Mouse (Mus musculus): ENCODE data around the gene Tmem186. TPM values are rescaled to one million over a fixed set of nuclear protein-coding genes. Genes with fewer than 3 reads are reported as not detected.

Gene Tmem186
- polyA plus RNA-seq, 1 experiment, result 7.4 TPM

DNA sequence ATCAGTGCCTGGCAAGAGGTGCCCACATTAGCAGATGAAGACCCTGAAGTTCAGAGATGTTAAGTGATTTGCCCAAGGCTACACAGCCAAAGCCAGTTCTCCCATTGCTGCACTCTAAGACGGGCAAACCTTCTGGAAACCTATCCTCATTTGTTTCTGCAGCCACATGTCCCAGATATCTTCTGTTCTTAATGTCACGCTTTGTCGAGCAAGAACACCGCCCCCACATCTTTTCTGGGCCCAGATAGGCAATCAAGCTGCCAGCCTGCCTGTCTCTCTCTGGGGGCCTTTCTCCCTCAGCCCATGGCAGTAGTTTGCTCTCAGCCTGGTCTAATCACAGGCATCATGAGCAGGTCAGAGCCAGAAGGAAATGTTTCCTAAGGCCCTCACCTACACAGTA is 41.2 kb downstream of the Tmem186 start:
- no peaks in the 10 kb centered on the region for H3K36me3 ChIP-seq (ENCODE audit: control insufficient read depth, insufficient read depth)
- no peak overlapping the region for H3K4me3 ChIP-seq
- H3K27me3 ChIP-seq (ENCODE audit: control insufficient read depth, insufficient read depth, insufficient read length), result peaks cover 4% of the 10 kb centered on the region

DNA sequence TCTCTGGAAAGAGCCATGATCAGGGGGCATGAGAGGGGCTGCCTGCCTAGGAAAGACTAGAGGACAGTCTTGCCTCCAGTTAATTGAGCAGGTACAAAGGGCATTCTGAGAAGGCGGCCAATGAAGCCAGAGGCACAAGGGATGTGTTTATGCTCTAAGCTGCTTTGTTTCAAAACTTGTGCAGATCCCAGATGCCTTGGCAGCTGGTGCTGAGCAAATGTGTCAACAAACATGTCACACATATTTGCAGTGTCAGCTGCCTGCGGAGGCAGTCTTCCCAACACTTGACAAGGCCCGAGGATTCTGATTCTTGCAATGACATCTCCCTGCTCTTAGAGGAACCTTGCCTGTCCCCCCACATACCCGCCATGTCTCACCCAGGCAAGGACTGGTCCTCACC is 42.1 kb downstream of the Tmem186 start:
- no peak overlapping the region for H3ac ChIP-seq (ENCODE audit: control insufficient read depth, insufficient read length)
- no peaks in the 10 kb centered on the region for H3K79me2 ChIP-seq (ENCODE audit: control insufficient read depth, insufficient read depth)
- no peak overlapping the region for H3K4me3 ChIP-seq
- no peak overlapping the region for H3K4me2 ChIP-seq (ENCODE audit: low read depth)
- no peak for TF ChIP-seq MYOG (IDR thresholded peaks at IDR 0.05; ENCODE audit: control insufficient read depth in 1 of 3, insufficient read depth in 1 of 3, insufficient read length in 2 of 3, low read depth in 2 of 3)
- no peak for TF ChIP-seq E2F4 (IDR thresholded peaks at IDR 0.05; ENCODE audit: insufficient read depth)
- no peak for TF ChIP-seq REST (IDR thresholded peaks at IDR 0.05; ENCODE audit: insufficient read depth, insufficient read length)
- no peak for TF ChIP-seq POLR2AphosphoS2 (IDR thresholded peaks at IDR 0.05; ENCODE audit: insufficient read length, low read depth)
- TF ChIP-seq MYOD1 (IDR thresholded peaks at IDR 0.05; ENCODE audit: control insufficient read depth in 1 of 3, insufficient read length in 2 of 3, low read depth in 2 of 3), result no peak
- no peak for TF ChIP-seq POLR2A (IDR thresholded peaks at IDR 0.05; ENCODE audit: insufficient read length, low read depth)
- no peak for TF ChIP-seq MAX (IDR thresholded peaks at IDR 0.05; ENCODE audit: low read depth)
- TF ChIP-seq TCF12 (IDR thresholded peaks at IDR 0.05; ENCODE audit: insufficient read depth, poor library complexity, severe bottlenecking), result no peak
- TF ChIP-seq TCF3 (IDR thresholded peaks at IDR 0.05; ENCODE audit: insufficient read length, low read depth), result no peak
- no peak for TF ChIP-seq SRF (IDR thresholded peaks at IDR 0.05; ENCODE audit: control insufficient read depth, insufficient read length, low read depth)
- no peak for TF ChIP-seq CEBPB (IDR thresholded peaks at IDR 0.05; ENCODE audit: insufficient read depth, poor library complexity, severe bottlenecking)
- no peak for TF ChIP-seq USF1 (IDR thresholded peaks at IDR 0.05; ENCODE audit: low read depth)
- no peaks in the 10 kb centered on the region for H3K36me3 ChIP-seq (ENCODE audit: control insufficient read depth, insufficient read depth)
- peaks cover 4% of the 10 kb centered on the region for H3K27me3 ChIP-seq (ENCODE audit: control insufficient read depth, insufficient read depth, insufficient read length)

More for the DNA sequence above, 41.2 kb downstream of the Tmem186 start:
- Histone ChIP-seq H3K79me2 (ENCODE audit: control insufficient read depth, insufficient read depth) (no peaks in the 10 kb centered on the region), H3ac (ENCODE audit: control insufficient read depth, insufficient read length) (no peak overlapping the region), H3K4me2 (ENCODE audit: low read depth) (no peak overlapping the region)
- no peak for TF ChIP-seq TCF3 (IDR thresholded peaks at IDR 0.05; ENCODE audit: insufficient read length, low read depth)
- TF ChIP-seq MAX (IDR thresholded peaks at IDR 0.05; ENCODE audit: low read depth), result no peak
- TF ChIP-seq REST (IDR thresholded peaks at IDR 0.05; ENCODE audit: insufficient read depth, insufficient read length), result no peak
- no peak for TF ChIP-seq POLR2A (IDR thresholded peaks at IDR 0.05; ENCODE audit: insufficient read length, low read depth)
- no peak for TF ChIP-seq SRF (IDR thresholded peaks at IDR 0.05; ENCODE audit: control insufficient read depth, insufficient read length, low read depth)
- no peak for TF ChIP-seq CEBPB (IDR thresholded peaks at IDR 0.05; ENCODE audit: insufficient read depth, poor library complexity, severe bottlenecking)
- TF ChIP-seq MYOD1 (IDR thresholded peaks at IDR 0.05; ENCODE audit: control insufficient read depth in 1 of 3, insufficient read length in 2 of 3, low read depth in 2 of 3), result no peak
- TF ChIP-seq MYOG (IDR thresholded peaks at IDR 0.05; ENCODE audit: control insufficient read depth in 1 of 3, insufficient read depth in 1 of 3, insufficient read length in 2 of 3, low read depth in 2 of 3), result no peak
- TF ChIP-seq USF1 (IDR thresholded peaks at IDR 0.05; ENCODE audit: low read depth), result no peak
- TF ChIP-seq POLR2AphosphoS2 (IDR thresholded peaks at IDR 0.05; ENCODE audit: insufficient read length, low read depth), result no peak
- no peak for TF ChIP-seq TCF12 (IDR thresholded peaks at IDR 0.05; ENCODE audit: insufficient read depth, poor library complexity, severe bottlenecking)
- TF ChIP-seq E2F4 (IDR thresholded peaks at IDR 0.05; ENCODE audit: insufficient read depth), result no peak

- TF ChIP-seq MYOG (IDR thresholded peaks at IDR 0.05; ENCODE audit: control insufficient read depth in 1 of 3, insufficient read depth in 1 of 3, insufficient read length in 2 of 3, low read depth in 2 of 3), result no peak
- TF ChIP-seq SRF (IDR thresholded peaks at IDR 0.05; ENCODE audit: control insufficient read depth, insufficient read length, low read depth), result no peak
- no peak for TF ChIP-seq REST (IDR thresholded peaks at IDR 0.05; ENCODE audit: insufficient read depth, insufficient read length)
- TF ChIP-seq POLR2AphosphoS2 (IDR thresholded peaks at IDR 0.05; ENCODE audit: insufficient read length, low read depth), result no peak
- no peak for TF ChIP-seq CEBPB (IDR thresholded peaks at IDR 0.05; ENCODE audit: insufficient read depth, poor library complexity, severe bottlenecking)
- TF ChIP-seq MAX (IDR thresholded peaks at IDR 0.05; ENCODE audit: low read depth), result no peak
- TF ChIP-seq TCF12 (IDR thresholded peaks at IDR 0.05; ENCODE audit: insufficient read depth, poor library complexity, severe bottlenecking), result no peak
- TF ChIP-seq MYOD1 (IDR thresholded peaks at IDR 0.05; ENCODE audit: control insufficient read depth in 1 of 3, insufficient read length in 2 of 3, low read depth in 2 of 3), result no peak
- TF ChIP-seq USF1 (IDR thresholded peaks at IDR 0.05; ENCODE audit: low read depth), result no peak
- Histone ChIP-seq H3ac (ENCODE audit: control insufficient read depth, insufficient read length) (no peak overlapping the region), H3K79me2 (ENCODE audit: control insufficient read depth, insufficient read depth) (no peaks in the 10 kb centered on the region), H3K4me3 (no peak overlapping the region), H3K36me3 (ENCODE audit: control insufficient read depth, insufficient read depth) (no peaks in the 10 kb centered on the region), H3K27me3 (ENCODE audit: control insufficient read depth, insufficient read depth, insufficient read length) (peaks cover 10% of the 10 kb centered on the region), H3K4me2 (ENCODE audit: low read depth) (no peak overlapping the region)
Measured at GRCm38 (mm10) chr16:8585056-8585455, 52.5 kb downstream of the Tmem186 start.

- TF ChIP-seq REST (IDR thresholded peaks at IDR 0.05; ENCODE audit: insufficient read depth, insufficient read length) (no peak), MYOD1 (IDR thresholded peaks at IDR 0.05; ENCODE audit: control insufficient read depth in 1 of 3, insufficient read length in 2 of 3, low read depth in 2 of 3) (no peak), SRF (IDR thresholded peaks at IDR 0.05; ENCODE audit: control insufficient read depth, insufficient read length, low read depth) (no peak), E2F4 (IDR thresholded peaks at IDR 0.05; ENCODE audit: insufficient read depth) (no peak), TCF12 (IDR thresholded peaks at IDR 0.05; ENCODE audit: insufficient read depth, poor library complexity, severe bottlenecking) (no peak), MAX (IDR thresholded peaks at IDR 0.05; ENCODE audit: low read depth) (no peak), POLR2A (IDR thresholded peaks at IDR 0.05; ENCODE audit: insufficient read length, low read depth) (no peak), MYOG (IDR thresholded peaks at IDR 0.05; ENCODE audit: control insufficient read depth in 1 of 3, insufficient read depth in 1 of 3, insufficient read length in 2 of 3, low read depth in 2 of 3) (no peak), CEBPB (IDR thresholded peaks at IDR 0.05; ENCODE audit: insufficient read depth, poor library complexity, severe bottlenecking) (no peak), TCF3 (IDR thresholded peaks at IDR 0.05; ENCODE audit: insufficient read length, low read depth) (no peak), USF1 (IDR thresholded peaks at IDR 0.05; ENCODE audit: low read depth) (no peak), POLR2AphosphoS2 (IDR thresholded peaks at IDR 0.05; ENCODE audit: insufficient read length, low read depth) (no peak)
- no peaks in the 10 kb centered on the region for H3K36me3 ChIP-seq (ENCODE audit: control insufficient read depth, insufficient read depth)
Measured at GRCm38 (mm10) chr16:8584248-8584647, 53.3 kb downstream of the Tmem186 start.

More at GRCm38 (mm10) chr16:8584248-8584647, 53.3 kb downstream of the Tmem186 start:
- Histone ChIP-seq H3K79me2 (ENCODE audit: control insufficient read depth, insufficient read depth) (no peaks in the 10 kb centered on the region), H3K27me3 (ENCODE audit: control insufficient read depth, insufficient read depth, insufficient read length) (peaks cover 10% of the 10 kb centered on the region), H3K4me2 (ENCODE audit: low read depth) (no peak overlapping the region), H3K4me3 (no peak overlapping the region), H3ac (ENCODE audit: control insufficient read depth, insufficient read length) (no peak overlapping the region)

Other genes with a start within 250 kb of the Tmem186 start
- gene Tmem114, start 212.6 kb downstream of the Tmem186 start, polyA plus RNA-seq (2012; fragmentation: generic; extraction: Trizol), result not detected
- gene Mettl22, start 166.9 kb downstream of the Tmem186 start, polyA plus RNA-seq (2012; fragmentation: generic; extraction: Trizol), result 34.3 TPM
- 0.04 TPM for gene Abat, start 124.3 kb downstream of the Tmem186 start, polyA plus RNA-seq (2012; fragmentation: generic; extraction: Trizol)
- 31.7 TPM for gene Pmm2, start within 50 bp of the Tmem186 start, polyA plus RNA-seq (2012; fragmentation: generic; extraction: Trizol)
- gene Carhsp1, start 34.4 kb upstream of the Tmem186 start, polyA plus RNA-seq (2012; fragmentation: generic; extraction: Trizol), result 110 TPM
- gene Gm5767, start 43.1 kb upstream of the Tmem186 start, polyA plus RNA-seq (2012; fragmentation: generic; extraction: Trizol), result 0.16 TPM
- 24.0 TPM for gene Usp7, start 154.6 kb upstream of the Tmem186 start, polyA plus RNA-seq (2012; fragmentation: generic; extraction: Trizol)
- gene 1810013L24Rik, start 192.4 kb upstream of the Tmem186 start, polyA plus RNA-seq (2012; fragmentation: generic; extraction: Trizol), result 27.5 TPM